Mouse (Mus musculus) stomach, embryonic 15.5 days (tissue): ENCODE measurements around the gene Ltbp3. TPM values are rescaled to one million over a fixed set of nuclear protein-coding genes. Genes with fewer than 3 reads are reported as not detected.

Experiments
- ATAC-seq: fragments of 200-750 bp; cut with Nextera tagmentation; 2 replicates; pipeline ENCODE4 v1.8.0; 2017; ENCODE audit warnings: low read depth, moderate number of reproducible peaks, moderate TSS enrichment; ENCODE audit not compliant: insufficient read depth, low FRiP score
- H3K27ac ChIP-seq: fragments of 300-500 bp; sonication (generic); 2 replicates; pipeline ENCODE4 v1.5.1; 2015; ENCODE audit warnings: mild to moderate bottlenecking, inconsistent platforms
- H3K27me3 ChIP-seq: fragments of 300-500 bp; sonication (generic); replicated peaks from 2 replicates; pipeline ENCODE4 v1.6.1; 2015; ENCODE audit warnings: inconsistent platforms
- H3K36me3 ChIP-seq: fragments of 300-500 bp; sonication (generic); 2 replicates; pipeline ENCODE4 v1.6.1; 2015; ENCODE audit warnings: inconsistent platforms
- H3K4me1 ChIP-seq: fragments of 300-500 bp; sonication (generic); 2 replicates; pipeline ENCODE4 v1.6.1; 2015; ENCODE audit warnings: inconsistent platforms
- H3K4me2 ChIP-seq: fragments of 300-500 bp; sonication (generic); 2 replicates; pipeline ENCODE4 v1.6.1; 2015; ENCODE audit warnings: mild to moderate bottlenecking, inconsistent platforms
- H3K4me3 ChIP-seq: fragments of 300-500 bp; sonication (generic); replicated peaks from 2 replicates; pipeline ENCODE4 v1.5.1; 2015; ENCODE audit warnings: inconsistent platforms
- H3K9ac ChIP-seq: fragments of 300-500 bp; sonication (generic); 2 replicates; pipeline ENCODE4 v1.6.1; 2015; ENCODE audit warnings: inconsistent platforms
- H3K9me3 ChIP-seq: fragments of 300-500 bp; sonication (generic); 2 replicates; pipeline ENCODE4 v1.6.1; 2016; ENCODE audit warnings: inconsistent platforms
- WGBS: fragments of 180-500 bp; shearing (Covaris S2); methylation state at CpG from one replicate; pipeline ENCODE4 v1.1.7; 2015; 5-methylcytosine and 5-hydroxymethylcytosine counted together
- polyA plus RNA-seq: library from polyadenylated mRNA; unstranded; fragments of >200 nt; fragmentation: Nextera tagmentation; extraction: Ambion mirVana; gene quantifications from 2 replicates; pipeline ENCODE4 v1.2.1, GENCODE M21; 2015

Ltbp3 gene
- 27.1 and 30.6 TPM in 2 replicates for polyA plus RNA-seq

GRCm38 (mm10) chr19:5740320-5741317 lies at the start of gene Ltbp3:
TSS of gene Ltbp3 (plus strand) at chr19:5740904.
- WGBS, result 38% methylated on average over 13 of the region's 14 CpGs
- H3K4me2 ChIP-seq, result peak within 1 kb of the TSS; percentile 97
- no peaks in the 10 kb centered on the region for H3K36me3 ChIP-seq
- H3K4me1 ChIP-seq, result peaks cover 35% of the 10 kb centered on the region
- peaks cover 6% of the 10 kb centered on the region; the same call in 1 of the 2 replicates for H3K27me3 ChIP-seq
- peak within 1 kb of the TSS; percentile 58; the same call in 1 of the 2 replicates for H3K9ac ChIP-seq
- no peaks in the 10 kb centered on the region for H3K9me3 ChIP-seq
- peak; percentile 47; the same call in 1 of the 2 replicates for ATAC-seq
- peak within 1 kb of the TSS; percentile 91 for H3K27ac ChIP-seq
- H3K4me3 ChIP-seq, result peak within 1 kb of the TSS; percentile 68

GRCm38 (mm10) chr19:5691601-5692000 lies 49.1 kb upstream of the Ltbp3 start:
- H3K27me3 ChIP-seq, result no peaks in the 10 kb centered on the region
- peak overlapping the region; percentile 70 for H3K9ac ChIP-seq
- peak overlapping the region; percentile 95 for H3K27ac ChIP-seq
- H3K9me3 ChIP-seq, result no peaks in the 10 kb centered on the region
- no peak for ATAC-seq
- peak overlapping the region; percentile 97 for H3K4me3 ChIP-seq
- peak overlapping the region; percentile 99 for H3K4me2 ChIP-seq
- peaks cover 62% of the 10 kb centered on the region for H3K4me1 ChIP-seq
- H3K36me3 ChIP-seq, result peaks cover 36% of the 10 kb centered on the region
- WGBS, result 63% methylated on average over 5 of the region's 5 CpGs

- peaks cover 43% of the 10 kb centered on the region for H3K36me3 ChIP-seq
- no peaks in the 10 kb centered on the region for H3K27me3 ChIP-seq
- 54% methylated on average over 10 of the region's 10 CpGs for WGBS
- H3K9ac ChIP-seq, result peak overlapping the region; percentile 29; the same call in 1 of the 2 replicates
- H3K4me3 ChIP-seq, result peak overlapping the region; percentile 97
- H3K4me2 ChIP-seq, result peak overlapping the region; percentile 99
- no peaks in the 10 kb centered on the region for H3K9me3 ChIP-seq
- peaks cover 59% of the 10 kb centered on the region for H3K4me1 ChIP-seq
- H3K27ac ChIP-seq, result peak overlapping the region; percentile 95
- ATAC-seq, result no peak
Observed at GRCm38 (mm10) chr19:5692086-5692912, 48.4 kb upstream of the Ltbp3 start.

- WGBS, result 65% methylated on average over 10 of the region's 10 CpGs
Observed at GRCm38 (mm10) chr19:5692913-5693396, 47.7 kb upstream of the Ltbp3 start.

GRCm38 (mm10) chr19:5693801-5694200 lies 46.9 kb upstream of the Ltbp3 start:
- Histone ChIP-seq H3K9me3 (no peaks in the 10 kb centered on the region), H3K4me1 (peaks cover 51% of the 10 kb centered on the region), H3K9ac (no peak overlapping the region), H3K27ac (no peak overlapping the region), H3K4me3 (no peak overlapping the region), H3K27me3 (no peaks in the 10 kb centered on the region), H3K4me2 (no peak overlapping the region), H3K36me3 (peaks cover 58% of the 10 kb centered on the region)
- no peak for ATAC-seq
- WGBS, result 84% methylated on average over 6 of the region's 6 CpGs

More at GRCm38 (mm10) chr19:5692913-5693396, 47.7 kb upstream of the Ltbp3 start:
- H3K4me3 ChIP-seq, result peak overlapping the region; percentile 97
- H3K9me3 ChIP-seq, result no peaks in the 10 kb centered on the region
- H3K36me3 ChIP-seq, result peaks cover 49% of the 10 kb centered on the region
- H3K4me2 ChIP-seq, result peak overlapping the region; percentile 99
- no peak overlapping the region for H3K9ac ChIP-seq
- H3K27me3 ChIP-seq, result no peaks in the 10 kb centered on the region
- peak overlapping the region; percentile 95 for H3K27ac ChIP-seq
- no peak for ATAC-seq
- H3K4me1 ChIP-seq, result peaks cover 52% of the 10 kb centered on the region

GRCm38 (mm10) chr19:5695849-5696462 lies 44.7 kb upstream of the Ltbp3 start:
- H3K4me2 ChIP-seq, result peak overlapping the region; percentile 25; the same call in 1 of the 2 replicates

GRCm38 (mm10) chr19:5704163-5704800 lies 36.4 kb upstream of the Ltbp3 start, which contains the start of gene Kcnk7:
TSS of gene Kcnk7 (plus strand) at chr19:5704367.
- 62% methylated on average over 17 of the region's 17 CpGs for WGBS
- Histone ChIP-seq H3K9ac (no peak within 1 kb of the TSS), H3K9me3 (no peaks in the 10 kb centered on the region), H3K4me1 (peaks cover 26% of the 10 kb centered on the region), H3K27me3 (no peaks in the 10 kb centered on the region), H3K27ac (peak within 1 kb of the TSS; percentile 89), H3K4me2 (peak within 1 kb of the TSS; percentile 25), H3K36me3 (peaks cover 52% of the 10 kb centered on the region), H3K4me3 (no peak within 1 kb of the TSS)
- ATAC-seq, result no peak

More at GRCm38 (mm10) chr19:5695849-5696462, 44.7 kb upstream of the Ltbp3 start:
- H3K9me3 ChIP-seq, result no peaks in the 10 kb centered on the region
- peak; percentile 16 for ATAC-seq
- H3K4me3 ChIP-seq, result no peak overlapping the region
- H3K9ac ChIP-seq, result no peak overlapping the region
- peaks cover 77% of the 10 kb centered on the region for H3K36me3 ChIP-seq
- H3K27ac ChIP-seq, result no peak overlapping the region
- WGBS, result 46% methylated on average over 41 of the region's 41 CpGs
- no peaks in the 10 kb centered on the region for H3K27me3 ChIP-seq
- H3K4me1 ChIP-seq, result peaks cover 42% of the 10 kb centered on the region

GRCm38 (mm10) chr19:5704801-5705571 lies 35.7 kb upstream of the Ltbp3 start:
- H3K4me2 ChIP-seq, result peak overlapping the region; percentile 25
- WGBS, result 30% methylated on average over 10 of the region's 10 CpGs
- peaks cover 26% of the 10 kb centered on the region for H3K4me1 ChIP-seq
- H3K27ac ChIP-seq, result peak overlapping the region; percentile 89
- H3K27me3 ChIP-seq, result no peaks in the 10 kb centered on the region
- H3K36me3 ChIP-seq, result peaks cover 51% of the 10 kb centered on the region
- no peak overlapping the region for H3K4me3 ChIP-seq
- no peak overlapping the region for H3K9ac ChIP-seq
- H3K9me3 ChIP-seq, result no peaks in the 10 kb centered on the region
- ATAC-seq, result peak; percentile 73

- Histone ChIP-seq H3K4me1 (peaks cover 26% of the 10 kb centered on the region), H3K4me3 (no peak overlapping the region), H3K4me2 (no peak overlapping the region), H3K36me3 (peaks cover 43% of the 10 kb centered on the region), H3K9ac (no peak overlapping the region), H3K27me3 (no peaks in the 10 kb centered on the region), H3K27ac (no peak overlapping the region), H3K9me3 (no peaks in the 10 kb centered on the region)
- WGBS, result 96% methylated on average over 6 of the region's 6 CpGs
- no peak for ATAC-seq
Observed at GRCm38 (mm10) chr19:5710068-5710467, 30.6 kb upstream of the Ltbp3 start.

GRCm38 (mm10) chr19:5710581-5710980 lies 30.1 kb upstream of the Ltbp3 start:
- Histone ChIP-seq H3K36me3 (peaks cover 43% of the 10 kb centered on the region), H3K27ac (no peak overlapping the region), H3K4me1 (peaks cover 21% of the 10 kb centered on the region), H3K9ac (no peak overlapping the region), H3K9me3 (no peaks in the 10 kb centered on the region), H3K4me3 (no peak overlapping the region), H3K27me3 (no peaks in the 10 kb centered on the region), H3K4me2 (no peak overlapping the region)
- 91% methylated on average over 8 of the region's 8 CpGs for WGBS
- ATAC-seq, result no peak
